Mouse (Mus musculus): Measurements from ENCODE around the gene Rnft2. TPM values are rescaled to one million over a fixed set of nuclear protein-coding genes. Genes with fewer than 3 reads are reported as not detected.

Rnft2 gene
- total RNA-seq (2014; fragmentation: Nextera tagmentation) (not detected in 2 replicates), total RNA-seq (2017) (not detected in 2 replicates)

- peak; percentile 100 for ATAC-seq (replicated peaks; ENCODE audit: low FRiP score, low TSS enrichment, poor library complexity, severe bottlenecking)
Measured at GRCm38 (mm10) chr5:118244606-118245443, at the start of gene Rnft2, which contains the start of gene 2410131K14Rik. Gene Rnft2, minus strand, starts transcription at chr5:118245116. Gene 2410131K14Rik, plus strand, starts transcription at chr5:118245227.

- ATAC-seq (replicated peaks; ENCODE audit: low FRiP score, low TSS enrichment, poor library complexity, severe bottlenecking) = no peak
Measured at GRCm38 (mm10) chr5:118294086-118294864, 49.4 kb upstream of the Rnft2 start.

GRCm38 (mm10) chr5:118292476-118292875, 47.6 kb upstream of the Rnft2 start:
- ATAC-seq (replicated peaks; ENCODE audit: low FRiP score, low TSS enrichment, poor library complexity, severe bottlenecking) = no peak

- no peak for ATAC-seq (replicated peaks; ENCODE audit: low FRiP score, low TSS enrichment, poor library complexity, severe bottlenecking)
Measured at GRCm38 (mm10) chr5:118291453-118291852, 46.5 kb upstream of the Rnft2 start.

GRCm38 (mm10) chr5:118277741-118278495, 33.0 kb upstream of the Rnft2 start:
- no peak for ATAC-seq (replicated peaks; ENCODE audit: low FRiP score, low TSS enrichment, poor library complexity, severe bottlenecking)

- no peak for ATAC-seq (replicated peaks; ENCODE audit: low FRiP score, low TSS enrichment, poor library complexity, severe bottlenecking)
Measured at GRCm38 (mm10) chr5:118276711-118277110, 31.8 kb upstream of the Rnft2 start.

- no peak for ATAC-seq (replicated peaks; ENCODE audit: low FRiP score, low TSS enrichment, poor library complexity, severe bottlenecking)
Measured at GRCm38 (mm10) chr5:118276281-118276680, 31.4 kb upstream of the Rnft2 start.

- ATAC-seq (replicated peaks; ENCODE audit: low FRiP score, low TSS enrichment, poor library complexity, severe bottlenecking) = no peak
Measured at GRCm38 (mm10) chr5:118274546-118274945, 29.6 kb upstream of the Rnft2 start.

- no peak for ATAC-seq (replicated peaks; ENCODE audit: low FRiP score, low TSS enrichment, poor library complexity, severe bottlenecking)
Measured at GRCm38 (mm10) chr5:118273446-118273845, 28.5 kb upstream of the Rnft2 start.

GRCm38 (mm10) chr5:118271449-118272110, 26.7 kb upstream of the Rnft2 start:
- ATAC-seq (replicated peaks; ENCODE audit: low FRiP score, low TSS enrichment, poor library complexity, severe bottlenecking) = no peak

- ATAC-seq (replicated peaks; ENCODE audit: low FRiP score, low TSS enrichment, poor library complexity, severe bottlenecking) = peak; percentile 88
Measured at GRCm38 (mm10) chr5:118268987-118269386, 24.1 kb upstream of the Rnft2 start.

- ATAC-seq (replicated peaks; ENCODE audit: low FRiP score, low TSS enrichment, poor library complexity, severe bottlenecking) = no peak
Measured at GRCm38 (mm10) chr5:118266309-118266708, 21.4 kb upstream of the Rnft2 start.

GRCm38 (mm10) chr5:118265366-118265765, 20.4 kb upstream of the Rnft2 start:
- no peak for ATAC-seq (replicated peaks; ENCODE audit: low FRiP score, low TSS enrichment, poor library complexity, severe bottlenecking)

GRCm38 (mm10) chr5:118264279-118264678, 19.4 kb upstream of the Rnft2 start:
- ATAC-seq (replicated peaks; ENCODE audit: low FRiP score, low TSS enrichment, poor library complexity, severe bottlenecking) = no peak

GRCm38 (mm10) chr5:118262418-118262817, 17.5 kb upstream of the Rnft2 start:
- ATAC-seq (replicated peaks; ENCODE audit: low FRiP score, low TSS enrichment, poor library complexity, severe bottlenecking) = no peak

- ATAC-seq (replicated peaks; ENCODE audit: low FRiP score, low TSS enrichment, poor library complexity, severe bottlenecking) = no peak
Measured at GRCm38 (mm10) chr5:118261181-118261580, 16.3 kb upstream of the Rnft2 start.

GRCm38 (mm10) chr5:118260642-118261041, 15.7 kb upstream of the Rnft2 start:
- no peak for ATAC-seq (replicated peaks; ENCODE audit: low FRiP score, low TSS enrichment, poor library complexity, severe bottlenecking)

GRCm38 (mm10) chr5:118260055-118260454, 15.1 kb upstream of the Rnft2 start:
- ATAC-seq (replicated peaks; ENCODE audit: low FRiP score, low TSS enrichment, poor library complexity, severe bottlenecking) = 0 out of 2 replicates have a peak, but pooled peaks have one; percentile 15

- ATAC-seq (replicated peaks; ENCODE audit: low FRiP score, low TSS enrichment, poor library complexity, severe bottlenecking) = 0 out of 2 replicates have a peak, but pooled peaks have one; percentile 25
Measured at GRCm38 (mm10) chr5:118259636-118260035, 14.7 kb upstream of the Rnft2 start.
